Mouse (Mus musculus) heart, adult 2 months (tissue): ENCODE results near the gene Ankdd1b. TPM values are rescaled to one million over a fixed set of nuclear protein-coding genes. Genes with fewer than 3 reads are reported as not detected.

ENCODE experiments used
- DNase-seq, 2 experiments: peaks; one replicate each; pipeline ENCODE4 v3.0.0; 2021
- H3K27ac ChIP-seq: fragments of 200-600 bp; 2 replicates; pipeline ENCODE4 v1.8.1; 2022
- H3K27me3 ChIP-seq: fragments of 200-500 bp; 2 replicates; pipeline ENCODE4 v1.6.1; 2012; ENCODE audit warnings: mild to moderate bottlenecking, low read length, inconsistent platforms, mixed read lengths; ENCODE audit not compliant: control insufficient read depth, insufficient read depth
- H3K36me3 ChIP-seq: fragments of 200-500 bp; 2 replicates; pipeline ENCODE4 v1.6.1; 2012; ENCODE audit warnings: low read length, inconsistent platforms; ENCODE audit not compliant: control insufficient read depth, insufficient read depth
- H3K4me1 ChIP-seq: fragments of 200-500 bp; 2 replicates; pipeline ENCODE4 v1.6.1; 2011; ENCODE audit warnings: low read length; ENCODE audit not compliant: control insufficient read depth, insufficient read depth
- H3K4me3 ChIP-seq: fragments of 200-600 bp; 2 replicates; pipeline ENCODE4 v1.8.1; 2022
- H3K79me2 ChIP-seq: fragments of 200-500 bp; replicated peaks from 2 replicates; pipeline ENCODE4 v1.6.1; 2012; ENCODE audit warnings: mild to moderate bottlenecking, inconsistent platforms, low read length, moderate library complexity, mixed read lengths; ENCODE audit not compliant: control insufficient read depth, insufficient read depth
- H3K9ac ChIP-seq: fragments of 200-500 bp; 2 replicates; pipeline ENCODE4 v1.6.1; 2012; ENCODE audit warnings: low read depth, mild to moderate bottlenecking, control low read depth, inconsistent platforms, low read length, mixed read lengths
- CTCF ChIP-seq: fragments of 200-600 bp; IDR thresholded peaks from 2 replicates; pipeline ENCODE4 v1.8.1; 2022; ENCODE audit warnings: antibody characterized with exemption, mild to moderate bottlenecking, moderate library complexity
- EP300 ChIP-seq: fragments of 200-500 bp; IDR thresholded peaks from 2 replicates; pipeline ENCODE4 v1.6.1; 2011; ENCODE audit warnings: low read depth, low read length, control low read depth; ENCODE audit not compliant: insufficient read depth
- POLR2A ChIP-seq: fragments of 200-500 bp; IDR thresholded peaks from 2 replicates; pipeline ENCODE4 v1.6.1; 2011; ENCODE audit warnings: mild to moderate bottlenecking, low read depth, low read length, control low read depth; ENCODE audit not compliant: insufficient read depth
- WGBS: fragments of 180-500 bp; shearing (Covaris S2); methylation state at CpG from one replicate; pipeline ENCODE4 v1.1.7; 2018; 5-methylcytosine and 5-hydroxymethylcytosine counted together
- intact Hi-C: fragments of 180-260 bp; cut with DNase I; formaldehyde crosslinking; loops from one replicate; pipeline ENCODE4 v1.15.1; 2025
- polyA plus RNA-seq: library from polyadenylated mRNA; depleted of rRNA; stranded (reverse); fragments of >200 nt; gene quantifications from 2 replicates; pipeline ENCODE4 v1.2.3, GENCODE M21; 2012
- total RNA-seq, 2 experiments: library from RNA; stranded (reverse); gene quantifications; 2 replicates each; pipeline ENCODE4 v1.2.3; 2021

The Ankdd1b gene
- total and polyA plus RNA-seq, 3 experiments = 0.26 to 0.45 (median 0.41) TPM

DNA sequence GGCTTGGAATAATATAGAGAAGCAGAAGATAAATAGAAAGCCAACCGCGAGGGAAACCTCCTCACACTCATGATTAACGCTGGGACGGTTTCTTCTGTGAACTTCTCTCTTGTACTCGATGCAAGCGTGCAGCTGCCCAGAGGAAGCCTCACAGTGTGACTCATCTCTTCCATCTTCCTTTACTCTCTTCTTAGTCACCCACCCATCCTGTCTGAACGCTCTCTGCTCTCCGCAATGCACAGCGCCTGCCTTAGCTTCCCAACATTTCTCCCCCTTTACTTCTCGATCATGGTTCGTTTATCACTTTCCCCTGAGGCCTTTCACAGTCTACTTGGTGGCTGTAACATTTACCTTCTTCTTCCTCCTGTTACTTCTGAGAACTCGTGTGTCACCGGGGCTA lies 39.6 kb upstream of the Ankdd1b start:
- intact Hi-C loops = loop anchor here (2.0 kb wide), 1 partner anchor 32 kb away; the partner anchor contains the start of genes Col4a3bp and Polk
- peaks cover 15% of the 10 kb centered on the region for H3K4me1 ChIP-seq
- WGBS = 26% methylated on average over 13 of the region's 13 CpGs
- H3K36me3 ChIP-seq = no peaks in the 10 kb centered on the region; the same call in 1 of the 2 replicates
- TF ChIP-seq POLR2A (peak; percentile 31; the same call in 1 of the 2 replicates), EP300 (0 out of 2 replicates have a peak, but pooled peaks have one; percentile 42), CTCF (no peak)
- H3K9ac ChIP-seq = peak overlapping the region; percentile 28
- no peaks in the 10 kb centered on the region for H3K27me3 ChIP-seq
- peak in 1 of 2 experiments; percentile 51 for DNase-seq
- H3K4me3 ChIP-seq = no peak overlapping the region
- no peaks in the 10 kb centered on the region for H3K79me2 ChIP-seq
- H3K27ac ChIP-seq = peak overlapping the region; percentile 43

DNA sequence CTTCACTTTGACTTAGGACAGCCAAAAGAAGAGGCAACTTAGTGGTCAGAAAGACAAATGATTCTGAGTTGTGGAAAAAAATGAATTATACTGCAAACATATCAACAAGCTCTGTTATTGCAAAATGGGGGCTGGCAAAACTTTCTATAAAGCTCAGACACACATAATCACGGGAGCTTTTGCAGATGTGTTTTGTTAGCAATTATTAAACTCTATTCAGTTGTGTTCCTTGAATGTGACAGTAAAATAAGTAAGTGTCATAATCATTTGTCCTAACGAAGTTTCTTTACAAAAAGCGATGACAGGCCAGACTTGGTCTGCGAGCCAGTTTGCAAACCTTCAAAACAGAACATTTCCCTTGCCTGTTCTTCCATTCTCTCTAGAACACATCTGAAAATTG lies 36.5 kb upstream of the Ankdd1b start:
- H3K79me2 ChIP-seq = no peaks in the 10 kb centered on the region
- H3K27ac ChIP-seq = no peak overlapping the region
- H3K27me3 ChIP-seq = no peaks in the 10 kb centered on the region
- no peak for TF ChIP-seq EP300
- no peak for TF ChIP-seq CTCF
- no peak for TF ChIP-seq POLR2A
- H3K9ac ChIP-seq = no peak overlapping the region
- H3K36me3 ChIP-seq = no peaks in the 10 kb centered on the region; the same call in 1 of the 2 replicates
- H3K4me3 ChIP-seq = no peak overlapping the region
- 91% methylated on average over 4 of the region's 4 CpGs for WGBS
- intact Hi-C loops = no loop called here
- DNase-seq = no peak
- peaks cover 15% of the 10 kb centered on the region for H3K4me1 ChIP-seq

DNA sequence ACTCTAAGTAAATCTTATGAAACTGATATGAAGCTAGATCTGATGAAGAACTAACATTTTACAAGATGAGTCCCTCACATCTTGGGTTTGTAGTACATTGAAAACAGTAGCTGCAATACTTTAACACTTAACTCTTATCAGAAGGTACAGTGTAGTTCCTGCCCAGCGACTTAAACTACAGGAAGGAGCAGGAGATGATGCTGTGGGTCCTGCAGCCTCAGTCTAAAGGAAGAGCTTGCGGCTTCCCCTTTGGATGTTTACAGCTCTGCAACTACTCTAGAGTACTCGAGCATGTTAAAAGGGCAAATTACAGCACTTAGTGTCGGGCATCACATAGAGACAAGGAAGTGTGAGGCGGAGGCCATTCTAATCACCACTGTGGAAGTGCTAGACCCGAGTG lies 35.3 kb upstream of the Ankdd1b start:
- intact Hi-C loops = no loop called here

DNA sequence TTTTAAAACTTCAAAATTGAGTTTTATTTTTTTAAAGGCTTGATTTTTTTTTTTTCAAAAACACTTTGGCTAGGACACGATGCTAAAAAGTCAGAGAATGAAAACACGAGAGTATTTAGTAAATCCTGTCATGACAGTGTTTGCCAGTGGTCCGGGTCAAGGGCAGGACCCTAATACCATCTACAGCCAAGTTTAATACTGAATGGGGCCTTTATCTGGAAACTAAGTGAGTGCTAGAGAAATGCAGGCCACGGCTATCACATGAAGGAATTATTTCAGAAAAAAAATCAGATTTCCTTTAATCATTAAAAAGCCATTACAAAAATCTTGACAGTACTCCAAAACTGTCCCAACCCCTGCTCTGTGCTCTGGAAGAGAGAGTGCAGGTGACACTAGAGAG lies 34.7 kb upstream of the Ankdd1b start:
- intact Hi-C loops = no loop called here
- 66% methylated on average over 4 of the region's 4 CpGs for WGBS
- TF ChIP-seq EP300 (no peak), CTCF (no peak), POLR2A (no peak)

More for the DNA sequence above, 35.3 kb upstream of the Ankdd1b start:
- WGBS = 50% methylated on average over 6 of the region's 6 CpGs
- no peak for DNase-seq
- TF ChIP-seq EP300 (no peak), POLR2A (no peak), CTCF (no peak)
- no peak overlapping the region for H3K4me3 ChIP-seq
- H3K27me3 ChIP-seq = no peaks in the 10 kb centered on the region
- H3K79me2 ChIP-seq = no peaks in the 10 kb centered on the region
- peaks cover 10% of the 10 kb centered on the region for H3K4me1 ChIP-seq
- H3K9ac ChIP-seq = no peak overlapping the region
- H3K36me3 ChIP-seq = no peaks in the 10 kb centered on the region; the same call in 1 of the 2 replicates
- H3K27ac ChIP-seq = no peak overlapping the region

DNA sequence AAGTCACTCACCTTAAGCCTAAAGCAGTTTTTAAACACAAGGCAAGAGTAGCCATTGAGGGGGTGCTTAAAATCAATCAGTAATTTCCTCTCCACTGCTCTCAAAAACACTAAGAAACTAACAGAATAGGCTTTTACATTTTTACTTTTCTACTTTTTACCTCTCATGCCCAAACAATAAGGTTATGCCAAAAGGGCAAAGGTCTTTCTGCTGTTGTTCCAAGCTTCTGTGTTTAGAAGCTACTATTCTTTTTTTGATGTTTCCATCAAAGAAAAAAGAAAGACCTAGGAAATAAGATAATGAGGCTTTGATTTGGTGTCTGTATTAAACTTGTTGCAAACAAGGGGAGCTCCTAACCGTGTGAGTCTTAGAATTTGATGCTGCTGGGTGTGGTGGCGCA lies 28.9 kb upstream of the Ankdd1b start:
- Histone ChIP-seq H3K27me3 (no peaks in the 10 kb centered on the region), H3K79me2 (no peaks in the 10 kb centered on the region), H3K27ac (no peak overlapping the region), H3K4me3 (no peak overlapping the region), H3K36me3 (no peaks in the 10 kb centered on the region), H3K4me1 (peaks cover 3% of the 10 kb centered on the region), H3K9ac (no peak overlapping the region)
- DNase-seq = no peak
- TF ChIP-seq POLR2A = no peak
- TF ChIP-seq CTCF = no peak
- intact Hi-C loops = loop anchor here (5.0 kb wide), 1 partner anchor 68 kb away; no protein-coding TSS in a partner anchor
- WGBS = 82% methylated on average over 2 of the region's 2 CpGs

More for the DNA sequence above, 34.7 kb upstream of the Ankdd1b start:
- H3K79me2 ChIP-seq = no peaks in the 10 kb centered on the region
- H3K36me3 ChIP-seq = no peaks in the 10 kb centered on the region; the same call in 1 of the 2 replicates
- no peaks in the 10 kb centered on the region for H3K27me3 ChIP-seq
- peaks cover 8% of the 10 kb centered on the region for H3K4me1 ChIP-seq
- no peak overlapping the region for H3K9ac ChIP-seq
- H3K4me3 ChIP-seq = no peak overlapping the region
- H3K27ac ChIP-seq = no peak overlapping the region
- no peak for DNase-seq

DNA sequence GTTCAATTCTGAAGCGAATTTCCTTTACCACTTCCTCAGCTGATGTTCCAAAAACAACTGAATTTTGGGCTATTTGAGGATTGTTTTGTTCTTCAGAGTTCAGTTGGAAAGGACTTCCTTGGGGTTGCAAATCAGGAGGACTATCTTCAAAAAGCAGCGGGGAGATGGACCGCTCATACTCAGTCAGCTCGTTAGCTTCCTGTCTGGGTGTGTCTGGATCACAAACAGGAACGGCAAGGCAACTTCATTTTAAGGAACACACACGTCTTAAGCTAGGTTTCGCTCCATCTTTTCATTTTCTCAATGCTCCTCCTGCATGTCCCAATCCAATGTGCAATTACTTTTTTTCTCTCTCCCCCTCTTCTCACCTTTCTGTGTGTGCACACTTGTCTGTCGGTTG lies 25.6 kb upstream of the Ankdd1b start:
- no peak for DNase-seq
- Histone ChIP-seq H3K27ac (peak overlapping the region; percentile 19; the same call in 1 of the 2 replicates), H3K36me3 (no peaks in the 10 kb centered on the region), H3K27me3 (no peaks in the 10 kb centered on the region), H3K9ac (0 out of 2 replicates have a peak overlapping the region, but pooled peaks have one; percentile 16), H3K79me2 (no peaks in the 10 kb centered on the region), H3K4me3 (no peak overlapping the region), H3K4me1 (peaks cover 3% of the 10 kb centered on the region)
- no peak for TF ChIP-seq EP300
- no peak for TF ChIP-seq CTCF
- no peak for TF ChIP-seq POLR2A
- intact Hi-C loops = loop anchor here (5.0 kb wide), 1 partner anchor 64 kb away; no protein-coding TSS in a partner anchor
- WGBS = 47% methylated on average over 8 of the region's 8 CpGs
